Mouse (Mus musculus): ENCODE data around the gene Prkd2. TPM values are rescaled to one million over a fixed set of nuclear protein-coding genes. Genes with fewer than 3 reads are reported as not detected.

Prkd2 gene
- polyA plus RNA-seq, 2 experiments, result 1.8 to 2.5 TPM

DNA sequence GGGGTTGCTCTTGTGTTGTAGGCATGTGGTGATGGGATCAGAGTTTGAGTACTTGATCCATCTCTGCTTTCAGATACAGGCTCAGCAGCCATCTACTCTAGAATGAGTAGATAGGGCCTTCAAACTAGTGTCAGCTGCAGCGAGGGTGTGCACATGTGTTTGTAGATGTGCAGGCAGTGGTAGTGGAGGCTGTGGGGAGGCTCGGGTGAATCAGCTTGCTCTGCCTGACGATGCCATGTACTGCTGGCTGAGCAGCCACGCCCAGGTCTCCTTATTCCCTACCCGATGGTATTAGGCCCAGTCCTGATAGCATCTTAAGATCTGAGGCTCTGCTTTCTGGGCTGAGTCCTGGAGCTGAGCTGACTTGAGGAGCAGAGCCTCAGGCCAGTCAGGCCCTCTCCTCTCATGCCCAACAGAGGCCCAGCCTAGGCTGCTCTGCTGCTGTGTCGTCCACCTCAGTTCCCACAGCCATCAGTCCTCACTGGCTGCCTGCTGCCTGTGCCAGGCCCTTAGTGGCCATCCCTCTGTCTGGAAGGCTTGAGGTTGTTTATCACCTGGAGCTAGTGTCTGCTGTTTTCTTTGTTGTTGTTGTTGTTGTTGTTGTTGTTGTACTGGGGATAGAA is 3.8 kb upstream of the Prkd2 start:
- peaks cover 26% of the 10 kb centered on the region for H3K36me3 ChIP-seq (replicated peaks; ENCODE audit: control insufficient read depth, insufficient read depth, low read depth)
- no peaks in the 10 kb centered on the region for H3K9me3 ChIP-seq (ENCODE audit: control insufficient read depth, low read length)
- DNase-seq (ENCODE audit: low read depth in 3 of 3, low spot score in 3 of 3) (no peak), ATAC-seq (ENCODE audit: insufficient read depth) (no peak)
- H3K4me3 ChIP-seq (ENCODE audit: insufficient read depth in 1 of 2, low read depth in 2 of 2, low read length in 2 of 2), result no peak overlapping the region
- peaks cover under 1 to 9% of the 10 kb centered on the region in 2 experiments for H3K4me1 ChIP-seq (replicated peaks; ENCODE audit: control insufficient read depth in 2 of 2, insufficient read depth in 2 of 2, low read length in 1 of 2)
- H3K27me3 ChIP-seq (ENCODE audit: control insufficient read depth, insufficient read depth, low read length), result no peaks in the 10 kb centered on the region
- no peak for TF ChIP-seq CTCF (IDR thresholded peaks at IDR 0.05; ENCODE audit: low read depth)
- H3K9ac ChIP-seq (replicated peaks), result no peak overlapping the region
- no peak overlapping the region for H3K27ac ChIP-seq
- 43% methylated on average over 6 of the region's 6 CpGs for WGBS (ENCODE audit: insufficient replicate concordance)
- no peak overlapping the region for H3K4me2 ChIP-seq (ENCODE audit: low read depth)

DNA sequence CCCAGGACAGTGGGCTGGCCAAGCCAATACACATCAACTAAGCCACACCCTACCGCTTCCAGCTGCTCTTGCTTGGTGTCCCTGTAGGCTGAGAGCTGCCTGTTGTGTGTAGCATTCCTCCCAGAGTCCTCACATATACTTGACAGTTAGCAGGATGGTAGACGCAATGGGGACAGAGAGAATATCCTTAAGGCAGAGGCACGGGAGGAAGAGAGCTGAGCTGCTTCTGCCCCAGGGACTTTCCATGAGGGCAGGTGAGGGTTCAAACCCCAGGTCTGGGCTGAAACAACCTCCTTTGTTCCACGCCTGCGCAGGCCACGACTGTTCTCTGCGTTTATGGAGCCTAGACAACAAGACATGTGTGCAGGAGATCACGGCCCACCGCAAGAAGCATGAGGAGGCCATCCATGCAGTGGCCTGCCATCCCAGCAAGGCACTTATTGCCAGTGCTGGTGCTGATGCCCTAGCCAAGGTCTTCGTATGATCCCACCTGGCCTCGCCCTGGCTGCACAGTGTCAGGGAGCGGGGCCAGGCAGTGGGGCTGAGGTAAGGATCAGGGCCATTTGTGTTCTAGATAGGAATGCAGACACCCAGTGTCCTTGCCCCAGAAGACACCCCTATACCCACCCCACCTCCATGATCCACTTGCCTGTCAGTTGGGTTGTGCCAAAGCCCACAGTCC is 3.1 kb upstream of the Prkd2 start:
- DNase-seq (ENCODE audit: low read depth in 3 of 3, low spot score in 3 of 3) (no peak), ATAC-seq (ENCODE audit: insufficient read depth) (no peak)
- Histone ChIP-seq H3K4me3 (ENCODE audit: insufficient read depth in 1 of 2, low read depth in 2 of 2, low read length in 2 of 2) (no peak overlapping the region), H3K4me1 (replicated peaks; ENCODE audit: control insufficient read depth in 2 of 2, insufficient read depth in 2 of 2, low read length in 1 of 2) (peaks cover 7 to 14% of the 10 kb centered on the region in 2 experiments), H3K9ac (replicated peaks) (no peak overlapping the region), H3K27ac (no peak overlapping the region), H3K36me3 (replicated peaks; ENCODE audit: control insufficient read depth, insufficient read depth, low read depth) (peaks cover 25% of the 10 kb centered on the region), H3K4me2 (ENCODE audit: low read depth) (no peak overlapping the region), H3K9me3 (ENCODE audit: control insufficient read depth, low read length) (no peaks in the 10 kb centered on the region), H3K27me3 (ENCODE audit: control insufficient read depth, insufficient read depth, low read length) (no peaks in the 10 kb centered on the region)
- WGBS (ENCODE audit: insufficient replicate concordance), result 89% methylated on average over 12 of the region's 12 CpGs
- TF ChIP-seq EP300 (IDR thresholded peaks at IDR 0.05; ENCODE audit: low read depth) (no peak), CTCF (IDR thresholded peaks at IDR 0.05; ENCODE audit: low read depth) (no peak)

DNA sequence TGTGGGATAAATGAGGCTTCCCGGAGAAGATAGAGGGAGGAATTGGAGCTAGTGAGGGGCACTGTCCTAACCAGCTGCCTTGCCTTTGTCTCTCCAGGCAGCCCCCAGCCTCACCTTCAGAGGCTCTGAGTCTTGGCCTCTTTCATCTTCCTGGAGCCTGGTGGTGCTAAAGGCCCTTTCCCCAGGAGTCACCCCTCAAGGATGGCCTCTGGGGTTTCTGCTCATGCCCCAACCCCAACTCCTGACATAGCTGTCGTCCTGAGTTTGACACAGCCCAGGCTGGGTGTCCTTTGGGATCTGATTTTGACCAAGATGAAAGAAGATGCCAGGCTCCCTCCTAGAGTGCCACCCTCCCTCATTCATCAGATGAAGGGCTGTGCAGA is 2.6 kb upstream of the Prkd2 start:
- H3K36me3 ChIP-seq (replicated peaks; ENCODE audit: control insufficient read depth, insufficient read depth, low read depth), result peaks cover 19% of the 10 kb centered on the region
- no peak overlapping the region for H3K4me3 ChIP-seq (ENCODE audit: insufficient read depth in 1 of 2, low read depth in 2 of 2, low read length in 2 of 2)
- H3K27ac ChIP-seq, result no peak overlapping the region
- no peak overlapping the region for H3K4me2 ChIP-seq (ENCODE audit: low read depth)
- ATAC-seq (ENCODE audit: insufficient read depth) (no peak), DNase-seq (ENCODE audit: low read depth in 3 of 3, low spot score in 3 of 3) (no peak)
- H3K9me3 ChIP-seq (ENCODE audit: control insufficient read depth, low read length), result no peaks in the 10 kb centered on the region
- no peak overlapping the region for H3K9ac ChIP-seq (replicated peaks)
- no peaks in the 10 kb centered on the region for H3K27me3 ChIP-seq (ENCODE audit: control insufficient read depth, insufficient read depth, low read length)
- TF ChIP-seq CTCF (IDR thresholded peaks at IDR 0.05; ENCODE audit: low read depth) (no peak), EP300 (IDR thresholded peaks at IDR 0.05; ENCODE audit: low read depth) (no peak)
- H3K4me1 ChIP-seq (replicated peaks; ENCODE audit: control insufficient read depth in 2 of 2, insufficient read depth in 2 of 2, low read length in 1 of 2), result peaks cover 11 to 16% of the 10 kb centered on the region in 2 experiments
- WGBS (ENCODE audit: insufficient replicate concordance), result 67% methylated on average over 2 of the region's 2 CpGs

DNA sequence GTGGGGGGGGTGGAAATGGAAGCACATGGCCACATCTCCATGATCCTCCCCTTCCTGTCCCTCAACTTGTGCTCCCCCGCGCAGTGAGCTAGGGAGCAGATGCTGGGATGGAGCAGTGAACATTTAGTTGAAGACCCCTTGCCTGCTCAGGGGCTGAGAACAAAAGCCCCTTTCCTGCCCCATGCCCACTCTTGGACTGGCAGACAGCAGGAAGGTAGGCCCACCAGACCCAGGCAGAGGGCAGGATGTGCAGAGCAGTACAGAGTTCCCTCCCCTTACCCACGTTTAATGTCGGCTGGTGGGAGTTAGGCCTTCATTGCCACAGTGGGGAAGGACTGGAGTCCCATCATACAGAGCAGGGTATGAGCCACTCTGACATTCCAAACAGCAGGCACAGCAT is 1.6 kb upstream of the Prkd2 start:
- Histone ChIP-seq H3K4me2 (ENCODE audit: low read depth) (no peak overlapping the region), H3K4me1 (replicated peaks; ENCODE audit: control insufficient read depth in 2 of 2, insufficient read depth in 2 of 2, low read length in 1 of 2) (peaks cover 16 to 17% of the 10 kb centered on the region in 2 experiments), H3K36me3 (replicated peaks; ENCODE audit: control insufficient read depth, insufficient read depth, low read depth) (peaks cover 19% of the 10 kb centered on the region), H3K9ac (replicated peaks) (no peak overlapping the region), H3K9me3 (ENCODE audit: control insufficient read depth, low read length) (no peaks in the 10 kb centered on the region), H3K27me3 (ENCODE audit: control insufficient read depth, insufficient read depth, low read length) (no peaks in the 10 kb centered on the region), H3K27ac (no peak overlapping the region), H3K4me3 (ENCODE audit: insufficient read depth in 1 of 2, low read depth in 2 of 2, low read length in 2 of 2) (no peak overlapping the region)
- ATAC-seq (ENCODE audit: insufficient read depth), result no peak
- TF ChIP-seq EP300 (IDR thresholded peaks at IDR 0.05; ENCODE audit: low read depth), result no peak
- no peak for TF ChIP-seq CTCF (IDR thresholded peaks at IDR 0.05; ENCODE audit: low read depth)
- DNase-seq (ENCODE audit: low read depth in 3 of 3, low spot score in 3 of 3), result no peak
- WGBS (ENCODE audit: insufficient replicate concordance), result 59% methylated on average over 4 of the region's 4 CpGs
